Mouse (Mus musculus): ENCODE results near the gene Wdr91. TPM values are rescaled to one million over a fixed set of nuclear protein-coding genes. Genes with fewer than 3 reads are reported as not detected.

The Wdr91 gene
- polyA plus RNA-seq, 1 experiment from 2014 or later: 14.2 TPM

DNA sequence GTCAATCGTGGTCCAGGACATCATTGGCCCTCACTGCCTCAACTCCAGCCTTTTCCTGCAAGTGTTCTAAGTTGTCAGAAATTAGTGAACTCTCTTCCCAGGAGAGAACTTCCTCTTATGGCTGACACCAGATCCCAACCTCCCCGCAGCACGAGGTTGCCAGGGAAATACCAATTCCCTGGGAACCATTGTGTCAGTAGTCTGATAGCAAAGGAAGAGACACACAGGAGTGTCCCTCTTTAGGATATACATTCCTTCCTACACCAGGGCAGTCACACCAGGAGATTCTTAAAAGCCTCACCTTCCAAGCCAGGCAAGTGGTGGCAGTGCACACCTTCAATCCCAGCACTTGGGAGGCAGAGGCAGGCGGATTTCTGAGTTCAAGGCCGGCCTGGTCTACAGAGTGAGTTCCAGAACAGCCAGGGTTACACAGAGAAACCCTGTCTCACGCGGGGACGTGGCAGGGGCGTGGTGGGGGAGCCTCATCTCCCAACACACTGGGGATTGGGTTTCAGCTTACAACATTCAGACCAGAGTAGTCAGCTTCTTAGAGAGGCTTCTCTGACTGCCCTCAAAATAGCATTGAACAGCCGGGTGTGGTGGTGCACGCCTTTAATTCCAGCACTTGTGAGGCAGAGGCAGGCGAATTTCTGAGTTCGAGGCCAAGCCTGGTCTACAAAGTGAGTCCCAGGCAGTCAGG is 2.8 kb upstream of the Wdr91 start:
- Histone ChIP-seq H3K36me3 (peaks cover 9% of the 10 kb centered on the region), H3K9ac (no peak overlapping the region), H3K9me3 (replicated peaks) (no peaks in the 10 kb centered on the region), H3K4me2 (no peak overlapping the region), H3K4me3 (no peak overlapping the region), H3K27me3 (replicated peaks) (no peaks in the 10 kb centered on the region; the same call in 1 of the 2 replicates), H3K27ac (no peak overlapping the region), H3K4me1 (peaks cover 51% of the 10 kb centered on the region)
- ATAC-seq: no peak
- 73% methylated on average over 13 of the region's 13 CpGs for WGBS (ENCODE audit: insufficient replicate concordance)

- ATAC-seq: no peak
- no peaks in the 10 kb centered on the region for H3K9me3 ChIP-seq (replicated peaks)
These were observed 888 bp downstream of the Wdr91 start for GRCm38 (mm10) chr6:34909631-34910345.

DNA sequence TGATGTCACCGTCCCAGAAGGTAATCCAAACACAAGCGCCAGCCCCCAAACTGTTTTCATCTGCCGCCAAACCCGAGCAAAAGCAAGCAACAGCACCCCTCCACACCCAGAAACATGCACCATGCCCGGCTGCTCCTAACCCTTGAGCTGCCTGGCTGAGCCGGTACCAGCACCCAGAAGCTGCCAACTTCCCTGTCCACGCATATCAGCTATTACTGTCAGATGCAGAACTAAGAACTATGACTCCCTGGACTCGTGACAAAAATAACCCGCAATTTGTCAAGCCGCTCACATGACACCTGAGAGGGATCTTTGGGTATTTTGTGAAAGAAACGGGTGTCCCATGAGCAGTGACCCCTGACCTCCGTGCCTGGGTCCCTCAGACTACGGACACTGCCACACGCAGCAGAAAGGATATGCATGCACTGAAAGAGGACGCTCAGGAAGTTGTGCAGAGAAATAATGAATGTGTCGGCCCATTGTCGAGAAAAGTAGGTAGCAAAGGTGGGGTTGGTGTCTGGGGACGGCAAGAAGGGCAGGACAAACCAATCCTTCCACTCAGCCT is 2.9 kb downstream of the Wdr91 start:
- H3K4me3 ChIP-seq: peak overlapping the region; percentile 39
- ATAC-seq: peak; percentile 38
- H3K4me2 ChIP-seq: peak overlapping the region; percentile 79
- H3K27ac ChIP-seq: peak overlapping the region; percentile 98
- WGBS (ENCODE audit: insufficient replicate concordance): 61% methylated on average over 18 of the region's 18 CpGs
- no peaks in the 10 kb centered on the region for H3K9me3 ChIP-seq (replicated peaks)
- H3K27me3 ChIP-seq (replicated peaks): no peaks in the 10 kb centered on the region
- peaks cover 62% of the 10 kb centered on the region for H3K36me3 ChIP-seq
- H3K9ac ChIP-seq: peak overlapping the region; percentile 67
- H3K4me1 ChIP-seq: peaks cover 79% of the 10 kb centered on the region

More at GRCm38 (mm10) chr6:34909631-34910345, 888 bp downstream of the Wdr91 start:
- Histone ChIP-seq H3K4me2 (peak overlapping the region; percentile 79), H3K27ac (peak overlapping the region; percentile 98), H3K27me3 (replicated peaks) (no peaks in the 10 kb centered on the region), H3K36me3 (peaks cover 42% of the 10 kb centered on the region), H3K9ac (peak overlapping the region; percentile 84), H3K4me1 (peaks cover 73% of the 10 kb centered on the region), H3K4me3 (peak overlapping the region; percentile 74)
- 40% methylated on average over 8 of the region's 8 CpGs for WGBS (ENCODE audit: insufficient replicate concordance)

DNA sequence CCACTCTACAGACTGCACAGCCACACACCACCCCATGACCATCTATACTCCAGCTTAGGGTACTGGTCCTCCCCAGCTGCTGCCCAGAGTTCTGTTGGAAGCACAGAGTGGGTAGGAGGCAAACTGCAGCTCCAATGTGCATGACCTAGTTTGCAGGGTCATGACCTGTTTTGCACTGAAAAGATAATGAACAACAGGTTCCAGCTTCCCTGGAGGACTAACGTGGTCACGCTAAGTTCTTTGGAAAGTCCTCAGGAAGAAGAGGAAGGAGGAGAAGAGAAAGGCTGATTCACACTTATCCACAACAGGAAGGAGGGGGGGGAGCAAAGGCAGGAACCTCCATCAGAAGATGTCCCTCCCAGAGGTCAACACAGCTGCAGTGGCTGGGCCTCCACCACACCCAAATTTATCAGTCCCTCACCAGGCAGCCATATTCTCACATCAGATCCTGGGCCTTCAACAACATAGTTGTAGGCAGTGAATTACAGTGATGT is 3.5 kb downstream of the Wdr91 start:
- peak overlapping the region; percentile 70 for H3K9ac ChIP-seq
- H3K27me3 ChIP-seq (replicated peaks): no peaks in the 10 kb centered on the region
- 29% methylated on average over 2 of the region's 2 CpGs for WGBS (ENCODE audit: insufficient replicate concordance)
- H3K4me2 ChIP-seq: peak overlapping the region; percentile 79
- peak overlapping the region; percentile 98 for H3K27ac ChIP-seq
- H3K4me1 ChIP-seq: peaks cover 84% of the 10 kb centered on the region
- peaks cover 68% of the 10 kb centered on the region for H3K36me3 ChIP-seq
- peak overlapping the region; percentile 39 for H3K4me3 ChIP-seq
- ATAC-seq: peak; percentile 84
- no peaks in the 10 kb centered on the region for H3K9me3 ChIP-seq (replicated peaks)

GRCm38 (mm10) chr6:34906661-34907060 is 4.0 kb downstream of the Wdr91 start:
- H3K9ac ChIP-seq: peak overlapping the region; percentile 70
- peaks cover 84% of the 10 kb centered on the region for H3K4me1 ChIP-seq
- H3K27ac ChIP-seq: peak overlapping the region; percentile 98
- 88% methylated on average over 4 of the region's 4 CpGs for WGBS (ENCODE audit: insufficient replicate concordance)
- H3K36me3 ChIP-seq: peaks cover 73% of the 10 kb centered on the region
- peak overlapping the region; percentile 79 for H3K4me2 ChIP-seq
- no peaks in the 10 kb centered on the region for H3K9me3 ChIP-seq (replicated peaks)
- no peak for ATAC-seq
- H3K4me3 ChIP-seq: peak overlapping the region; percentile 39; the same call in 1 of the 2 replicates
- H3K27me3 ChIP-seq (replicated peaks): no peaks in the 10 kb centered on the region

- H3K4me1 ChIP-seq: peaks cover 79% of the 10 kb centered on the region
- no peaks in the 10 kb centered on the region for H3K9me3 ChIP-seq (replicated peaks)
- no peak overlapping the region for H3K4me3 ChIP-seq
- H3K27ac ChIP-seq: peak overlapping the region; percentile 98
- H3K9ac ChIP-seq: peak overlapping the region; percentile 70
- peaks cover 79% of the 10 kb centered on the region for H3K36me3 ChIP-seq
- WGBS (ENCODE audit: insufficient replicate concordance): 63% methylated on average over 2 of the region's 2 CpGs
- peak overlapping the region; percentile 79 for H3K4me2 ChIP-seq
- no peak for ATAC-seq
- H3K27me3 ChIP-seq (replicated peaks): no peaks in the 10 kb centered on the region
These were observed 4.6 kb downstream of the Wdr91 start for GRCm38 (mm10) chr6:34906125-34906524.

DNA sequence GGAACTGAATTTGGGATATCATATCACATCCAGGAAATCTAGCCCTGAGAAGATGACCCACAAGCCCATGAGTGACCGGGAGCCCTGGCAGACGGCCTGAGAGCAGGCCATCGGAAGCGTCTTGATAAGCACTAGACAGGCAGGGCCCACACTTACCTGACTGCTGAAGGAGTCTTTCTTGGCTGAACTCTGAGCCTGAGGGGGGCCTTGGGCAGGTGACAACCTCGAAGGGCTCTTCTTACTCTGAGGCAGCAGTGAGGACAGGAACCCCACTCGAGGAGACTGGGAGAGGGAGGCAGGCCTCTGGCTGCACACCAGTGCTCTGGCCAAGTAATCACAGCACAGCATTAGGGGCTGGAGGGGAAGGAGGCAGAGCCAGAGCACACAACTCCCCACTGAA is 6.3 kb downstream of the Wdr91 start:
- H3K4me1 ChIP-seq: peaks cover 74% of the 10 kb centered on the region

GRCm38 (mm10) chr6:34903851-34904250 is 6.8 kb downstream of the Wdr91 start:
- peaks cover 96% of the 10 kb centered on the region for H3K36me3 ChIP-seq
- H3K9me3 ChIP-seq (replicated peaks): no peaks in the 10 kb centered on the region
- no peaks in the 10 kb centered on the region for H3K27me3 ChIP-seq (replicated peaks)
- 82% methylated on average over 10 of the region's 10 CpGs for WGBS (ENCODE audit: insufficient replicate concordance)
- peak overlapping the region; percentile 27 for H3K4me2 ChIP-seq
- peaks cover 74% of the 10 kb centered on the region for H3K4me1 ChIP-seq
- H3K9ac ChIP-seq: 0 out of 2 replicates have a peak overlapping the region, but pooled peaks have one; percentile 7
- no peak overlapping the region for H3K4me3 ChIP-seq
- no peak for ATAC-seq
- H3K27ac ChIP-seq: peak overlapping the region; percentile 52

More for the DNA sequence above, 6.3 kb downstream of the Wdr91 start:
- H3K9ac ChIP-seq: no peak overlapping the region
- no peaks in the 10 kb centered on the region for H3K9me3 ChIP-seq (replicated peaks)
- H3K27ac ChIP-seq: peak overlapping the region; percentile 52
- no peaks in the 10 kb centered on the region for H3K27me3 ChIP-seq (replicated peaks)
- peaks cover 96% of the 10 kb centered on the region for H3K36me3 ChIP-seq
- no peak for ATAC-seq
- 86% methylated on average over 6 of the region's 6 CpGs for WGBS (ENCODE audit: insufficient replicate concordance)
- H3K4me2 ChIP-seq: no peak overlapping the region
- H3K4me3 ChIP-seq: no peak overlapping the region

GRCm38 (mm10) chr6:34903441-34903840 is 7.2 kb downstream of the Wdr91 start:
- H3K9ac ChIP-seq: 0 out of 2 replicates have a peak overlapping the region, but pooled peaks have one; percentile 7
- no peak for ATAC-seq
- H3K36me3 ChIP-seq: peaks cover 94% of the 10 kb centered on the region
- H3K27me3 ChIP-seq (replicated peaks): no peaks in the 10 kb centered on the region
- H3K27ac ChIP-seq: no peak overlapping the region
- 63% methylated on average over 5 of the region's 5 CpGs for WGBS (ENCODE audit: insufficient replicate concordance)
- peaks cover 70% of the 10 kb centered on the region for H3K4me1 ChIP-seq
- no peaks in the 10 kb centered on the region for H3K9me3 ChIP-seq (replicated peaks)
- no peak overlapping the region for H3K4me3 ChIP-seq
- no peak overlapping the region; the same call in 1 of the 2 replicates for H3K4me2 ChIP-seq

- Histone ChIP-seq H3K4me3 (no peak overlapping the region), H3K4me1 (peaks cover 61% of the 10 kb centered on the region), H3K27me3 (replicated peaks) (no peaks in the 10 kb centered on the region), H3K4me2 (no peak overlapping the region), H3K9ac (no peak overlapping the region), H3K27ac (no peak overlapping the region), H3K36me3 (peaks cover 96% of the 10 kb centered on the region), H3K9me3 (replicated peaks) (no peaks in the 10 kb centered on the region)
- no peak for ATAC-seq
- WGBS (ENCODE audit: insufficient replicate concordance): 86% methylated on average over 7 of the region's 7 CpGs
These were observed 8.1 kb downstream of the Wdr91 start for GRCm38 (mm10) chr6:34902578-34902977.

DNA sequence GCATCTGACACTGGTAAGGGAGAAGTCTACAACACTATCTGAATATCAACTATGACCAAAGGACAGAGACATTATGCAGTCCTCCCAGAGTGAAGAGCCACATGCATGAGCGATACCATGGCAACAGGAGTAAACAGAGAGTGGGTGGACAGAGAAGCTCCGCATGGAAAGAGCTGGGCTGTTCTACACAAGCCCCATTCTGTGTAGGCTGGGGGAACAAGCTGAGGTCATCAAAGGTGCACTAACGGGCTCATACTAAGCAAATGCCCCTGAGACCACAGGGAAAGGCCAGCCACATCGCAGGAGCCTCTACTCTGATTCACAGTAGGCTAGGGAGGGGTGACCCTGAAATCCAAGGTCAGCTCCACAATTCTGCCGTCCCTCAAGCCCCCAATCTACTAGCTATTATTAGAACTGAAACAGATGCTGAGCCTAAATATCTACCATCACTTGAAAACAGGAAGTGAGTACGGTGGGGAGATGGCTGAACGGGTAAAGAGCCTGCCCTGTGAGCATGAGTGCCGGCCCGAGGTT is 8.7 kb downstream of the Wdr91 start:
- 61% methylated on average over 9 of the region's 9 CpGs for WGBS (ENCODE audit: insufficient replicate concordance)
- no peak for ATAC-seq
- Histone ChIP-seq H3K4me2 (no peak overlapping the region), H3K9me3 (replicated peaks) (no peaks in the 10 kb centered on the region), H3K9ac (no peak overlapping the region), H3K4me3 (no peak overlapping the region), H3K27me3 (replicated peaks) (no peaks in the 10 kb centered on the region), H3K4me1 (peaks cover 55% of the 10 kb centered on the region), H3K27ac (no peak overlapping the region), H3K36me3 (peaks cover 98% of the 10 kb centered on the region)
